In the genomic region with DNA sequence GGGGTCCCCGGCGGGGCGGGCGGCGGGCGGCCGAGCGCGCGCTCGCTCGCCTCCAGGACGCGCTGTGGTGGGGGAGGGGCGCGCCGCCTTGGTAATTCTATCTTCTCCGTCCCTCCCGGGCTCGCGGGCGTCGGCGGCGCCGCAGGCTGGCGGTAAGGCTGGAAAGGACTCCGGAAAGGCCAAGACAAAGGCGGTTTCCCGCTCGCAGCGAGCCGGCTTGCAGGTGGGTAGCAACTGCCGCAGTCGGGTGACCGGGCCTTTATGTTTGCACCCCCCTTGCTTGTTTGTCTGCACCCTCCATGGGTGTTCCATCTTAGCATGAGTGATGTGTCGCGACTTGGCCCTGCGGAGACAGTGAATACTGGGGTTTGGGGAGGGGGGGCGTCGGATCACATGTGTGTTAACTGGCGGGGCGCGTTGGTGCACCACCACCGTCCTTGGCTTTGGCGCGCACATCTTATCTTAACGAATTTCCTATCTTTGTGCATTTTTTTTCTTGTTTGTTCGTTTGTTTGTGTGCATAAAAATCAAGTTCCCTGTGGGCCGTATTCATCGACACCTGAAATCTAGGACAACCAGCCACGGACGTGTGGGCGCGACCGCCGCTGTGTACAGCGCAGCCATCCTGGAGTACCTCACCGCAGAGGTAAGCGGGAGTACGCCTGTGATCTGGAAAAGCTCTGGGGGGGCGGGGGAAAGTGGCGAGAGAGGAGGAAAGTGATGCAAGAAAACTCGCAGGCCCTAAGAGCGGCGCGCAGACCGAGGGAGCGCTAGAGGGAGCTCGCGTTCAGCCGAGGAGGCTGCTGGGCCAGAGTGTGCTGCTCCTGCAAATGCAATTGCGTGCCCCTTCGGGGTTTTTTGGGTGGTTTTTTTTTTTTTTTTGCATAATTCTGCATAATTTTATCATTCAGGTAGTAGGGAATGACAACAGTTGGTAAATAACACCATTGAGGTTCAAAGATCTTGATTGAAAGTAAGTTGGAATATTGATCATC, we compare ENCODE assay signal across 8 mouse cellular contexts. TPM values are rescaled to one million over a fixed set of nuclear protein-coding genes. Genes with fewer than 3 reads are reported as not detected.
DNase-seq lines count a peak whose midpoint lies in the region; ATAC-seq lines count a peak whose summit lies in the region.

No protein-coding gene starts in this region.

- 0 out of 2 replicates have a peak, but pooled peaks cover 2% of the 10 kb centered on the region for H3K4me1 ChIP-seq in hindbrain, embryonic 11.5 days (replicated peaks; ENCODE audit: control insufficient read depth, insufficient read depth, low read length)

- no peaks in the 10 kb centered on the region for H3K36me3 ChIP-seq in hindbrain, embryonic 11.5 days (ENCODE audit: control insufficient read depth, insufficient read depth, low read length)

- ATAC-seq in hindbrain, embryonic 11.5 days (ENCODE audit: low FRiP score) = peak; percentile 34

- H3K27me3 ChIP-seq in hindbrain, embryonic 11.5 days (ENCODE audit: control insufficient read depth, insufficient read depth, low read length) = no peaks in the 10 kb centered on the region

- under 1% methylated on average over 66 of the region's 74 CpGs for WGBS in hindbrain, embryonic 11.5 days

- no peaks in the 10 kb centered on the region for H3K9me3 ChIP-seq in hindbrain, embryonic 11.5 days (ENCODE audit: control insufficient read depth, low read length)

- peak overlapping the region; percentile 87 for H3K4me3 ChIP-seq in hindbrain, embryonic 11.5 days (ENCODE audit: low read depth, low read length)

- peak overlapping the region; percentile 38 for H3K4me2 ChIP-seq in hindbrain, embryonic 11.5 days (replicated peaks; ENCODE audit: low read depth, low read length)

- peak overlapping the region; percentile 98 for H3K27ac ChIP-seq in hindbrain, embryonic 11.5 days (ENCODE audit: low read depth, low read length)

- peak; percentile 92 for DNase-seq in R1 (ENCODE audit: low read depth, low spot score)
- peak; percentile 97 for DNase-seq in cerebellum, postnatal 10 days
- peak; percentile 78 to 82 for DNase-seq in frontal cortex, postnatal 10 days (ENCODE audit: low spot score in 2 of 2)
- peak; percentile 94 for DNase-seq in hindbrain, embryonic 11.5 days (ENCODE audit: low spot score)
- peak; percentile 69 to 92 for DNase-seq in layer of hippocampus, postnatal 25 days (ENCODE audit: extremely low spot score in 1 of 2, low spot score in 1 of 2)
- peak; percentile 92 for DNase-seq in lung, postnatal 14 days
- peak; percentile 75 for DNase-seq in retina, adult 2 months (ENCODE audit: low read depth, low spot score)
- DNase-seq in thymus, postnatal 25 days = peak; percentile 88

- peak overlapping the region; percentile 95 for H3K9ac ChIP-seq in hindbrain, embryonic 11.5 days (ENCODE audit: low read depth, low read length)

RNA-seq across cellular contexts. Expression of gene H2afz, which starts 1.0 kb away (rescaled TPM):
- polyA plus RNA-seq in hindbrain, embryonic 11.5 days (2014; fragmentation: Nextera tagmentation; extraction: Ambion mirVana) = 2,789 and 2,825 TPM in 2 replicates
- 100 to 1,000 TPM; 141 to 151 TPM for total RNA-seq in layer of hippocampus, postnatal 25 days (2021)

RNA-seq across cellular contexts. Expression of gene Dnajb14, which starts 2.2 kb away (rescaled TPM):
- polyA plus RNA-seq in hindbrain, embryonic 11.5 days (2014; fragmentation: Nextera tagmentation; extraction: Ambion mirVana) = 9.2 and 10.4 TPM in 2 replicates
- total RNA-seq in layer of hippocampus, postnatal 25 days (2021) = 10 to 100 TPM; 46.1 to 50.5 TPM

RNA-seq across cellular contexts. Expression of gene Lamtor3, which starts 53.0 kb away (rescaled TPM):
- 96.9 and 103 TPM in 2 replicates for polyA plus RNA-seq in hindbrain, embryonic 11.5 days (2014; fragmentation: Nextera tagmentation; extraction: Ambion mirVana)
- 10 to 100 TPM; 66.3 to 69.6 TPM for total RNA-seq in layer of hippocampus, postnatal 25 days (2021)

Comparison
In these comparisons a context has a peak if more than half of its experiments do, and no peak if none do; other contexts are left out.
1. Peak in every context shown above with its lines: DNase-seq, ATAC-seq, H3K4me3 ChIP-seq and H3K27ac ChIP-seq.